Mouse (Mus musculus) stomach, embryonic 14.5 days (tissue): ENCODE data around the gene Prr14l. TPM values are rescaled to one million over a fixed set of nuclear protein-coding genes. Genes with fewer than 3 reads are reported as not detected.
A peak's percentile ranks its signal among the peaks of the same experiment; 100 is the strongest.

ENCODE experiments used
- ATAC-seq: fragments of 200-750 bp; cut with Nextera tagmentation; 2 replicates; pipeline ENCODE4 v1.8.0; 2017; ENCODE audit warnings: low read depth, moderate TSS enrichment; ENCODE audit not compliant: insufficient number of reproducible peaks, insufficient read depth, low FRiP score
- H3K27ac ChIP-seq: fragments of 300-500 bp; sonication (generic); 2 replicates; pipeline ENCODE4 v1.5.1; 2014; ENCODE audit warnings: mild to moderate bottlenecking, low read length, moderate library complexity, mixed read lengths
- H3K27me3 ChIP-seq: fragments of 300-500 bp; sonication (generic); 2 replicates; pipeline ENCODE4 v1.6.1; 2014; ENCODE audit warnings: low read length, control low read depth, mixed read lengths; ENCODE audit not compliant: control insufficient read depth, insufficient read depth
- H3K36me3 ChIP-seq: fragments of 300-500 bp; sonication (generic); 2 replicates; pipeline ENCODE4 v1.6.1; 2014; ENCODE audit warnings: mild to moderate bottlenecking, control low read depth, low read length, moderate library complexity, mixed read lengths; ENCODE audit not compliant: control insufficient read depth, insufficient read depth
- H3K4me1 ChIP-seq: fragments of 300-500 bp; sonication (generic); 2 replicates; pipeline ENCODE4 v1.6.1; 2014; ENCODE audit warnings: low read length, control low read depth, mixed read lengths; ENCODE audit not compliant: control insufficient read depth, insufficient read depth
- H3K4me2 ChIP-seq: fragments of 300-500 bp; sonication (generic); replicated peaks from 2 replicates; pipeline ENCODE4 v1.6.1; 2014; ENCODE audit warnings: low read depth, low read length, control low read depth
- H3K4me3 ChIP-seq: fragments of 300-500 bp; sonication (generic); 2 replicates; pipeline ENCODE4 v1.5.1; 2014; ENCODE audit warnings: low read depth, low read length, control low read depth
- H3K9ac ChIP-seq: fragments of 300-500 bp; sonication (generic); replicated peaks from 2 replicates; pipeline ENCODE4 v1.6.1; 2014; ENCODE audit warnings: low read depth, mild to moderate bottlenecking, control low read depth, low read length, moderate library complexity, mixed read lengths
- H3K9me3 ChIP-seq: fragments of 300-500 bp; sonication (generic); 2 replicates; pipeline ENCODE4 v1.6.1; 2016; ENCODE audit warnings: low read depth, low read length, control low read depth; ENCODE audit not compliant: control insufficient read depth
- WGBS: fragments of 180-500 bp; shearing (Covaris S2); extraction: QIAGEN DNeasy Blood & Tissue Kit; methylation state at CpG from one replicate; pipeline ENCODE4 v1.1.7; 2014; 5-methylcytosine and 5-hydroxymethylcytosine counted together
- polyA plus RNA-seq: library from polyadenylated mRNA; unstranded; fragments of >200 nt; fragmentation: Nextera tagmentation; extraction: Ambion mirVana; gene quantifications from 2 replicates; pipeline ENCODE4 v1.2.1, GENCODE M21; 2014

The Prr14l gene
- polyA plus RNA-seq: 21.3 and 23.1 TPM in 2 replicates

DNA sequence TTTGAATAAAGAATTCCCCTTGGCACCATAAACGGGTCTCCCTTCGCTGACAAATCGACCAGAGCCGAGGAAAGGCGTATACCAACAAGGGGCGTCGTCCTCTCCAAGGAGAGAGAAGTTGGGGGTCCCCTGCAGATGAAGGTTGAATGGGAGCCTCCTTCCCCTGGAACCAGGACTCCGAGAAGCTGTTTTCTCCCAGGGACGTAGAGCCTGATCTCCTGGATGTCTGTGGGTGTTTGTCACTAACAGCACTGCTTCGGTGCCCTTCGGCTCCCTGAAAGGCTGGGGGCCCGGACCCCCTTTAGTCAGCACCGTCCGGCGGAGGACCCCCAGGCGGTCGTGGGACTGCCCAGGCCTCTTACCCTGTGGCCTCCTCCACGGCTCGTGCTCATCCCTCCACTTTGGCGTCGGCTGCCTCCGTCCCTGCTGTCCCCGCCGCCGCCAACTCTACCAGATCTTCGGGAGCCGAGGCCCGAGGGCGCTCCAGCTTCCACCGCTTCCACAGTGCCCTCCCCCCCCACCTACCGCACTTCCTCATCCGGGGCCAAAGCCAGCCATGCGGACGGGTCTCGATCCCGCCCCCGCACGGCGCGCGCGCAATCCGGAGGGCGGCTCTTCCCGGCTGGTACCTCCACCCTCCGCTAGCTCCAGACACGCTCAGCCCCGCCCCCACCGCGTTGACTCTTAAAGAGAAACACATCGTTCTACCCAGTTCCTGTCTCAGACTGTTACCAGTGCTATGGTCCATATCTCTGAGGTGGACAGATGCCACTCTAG lies at the start of gene Prr14l:
Gene Prr14l (minus strand): TSS at position 526 of the 777 bp plus-strand sequence.
- under 1% methylated on average over 51 of the region's 51 CpGs for WGBS
- Histone ChIP-seq H3K9me3 (no peaks in the 10 kb centered on the region), H3K9ac (peak within 1 kb of the TSS; percentile 92), H3K36me3 (no peaks in the 10 kb centered on the region; the same call in 1 of the 2 replicates), H3K4me1 (peaks cover 16% of the 10 kb centered on the region; the same call in 1 of the 2 replicates), H3K4me3 (peak within 1 kb of the TSS; percentile 97), H3K4me2 (peak within 1 kb of the TSS; percentile 80), H3K27me3 (no peaks in the 10 kb centered on the region), H3K27ac (peak within 1 kb of the TSS; percentile 81)
- ATAC-seq: peak; percentile 95

DNA sequence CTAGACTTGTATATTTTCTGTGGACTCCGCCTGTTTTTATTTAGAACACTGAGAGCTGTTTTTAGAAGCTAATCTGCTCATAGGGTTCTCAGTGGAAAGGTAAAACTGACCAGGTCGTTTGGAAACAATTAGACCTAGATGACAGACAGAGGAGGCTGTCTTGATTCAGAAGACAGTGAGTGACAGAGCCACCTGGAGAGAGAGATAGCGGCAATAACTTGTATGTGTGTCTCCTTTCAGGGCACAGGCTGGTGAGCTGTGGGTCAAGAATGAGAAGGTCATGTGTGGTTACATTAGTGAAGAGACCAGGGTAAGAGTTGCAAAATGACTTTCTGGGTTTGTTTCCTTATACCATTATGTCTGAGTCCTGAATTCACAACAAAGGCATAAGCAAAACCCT lies 32.7 kb upstream of the Prr14l start:
- no peaks in the 10 kb centered on the region for H3K9me3 ChIP-seq
- no peaks in the 10 kb centered on the region for H3K27me3 ChIP-seq
- peaks cover 22% of the 10 kb centered on the region for H3K36me3 ChIP-seq
- H3K4me3 ChIP-seq: no peak overlapping the region
- 71% methylated on average over 3 of the region's 3 CpGs for WGBS
- H3K27ac ChIP-seq: no peak overlapping the region
- no peaks in the 10 kb centered on the region for H3K4me1 ChIP-seq
- H3K9ac ChIP-seq: no peak overlapping the region
- no peak for ATAC-seq
- H3K4me2 ChIP-seq: no peak overlapping the region

DNA sequence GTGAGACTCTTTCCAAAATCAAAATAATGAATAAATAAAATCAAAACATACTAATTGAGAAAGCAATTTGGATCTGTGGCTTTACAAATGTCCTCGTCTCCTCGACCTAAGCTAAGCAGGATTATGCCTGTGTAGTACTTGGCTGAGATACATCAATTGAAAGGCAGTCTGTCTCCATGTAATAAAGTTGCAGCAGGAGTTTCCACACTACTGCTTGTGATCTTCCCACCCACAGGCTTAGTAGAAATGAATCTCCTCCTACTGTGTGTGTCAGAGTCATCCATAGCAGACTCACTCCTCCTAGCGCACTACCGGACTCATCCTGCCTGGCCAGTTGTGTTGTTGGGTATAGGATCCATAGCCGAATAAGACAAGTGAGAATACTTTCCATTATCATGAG lies 18.3 kb upstream of the Prr14l start:
- ATAC-seq: no peak
- Histone ChIP-seq H3K9me3 (no peaks in the 10 kb centered on the region), H3K27me3 (no peaks in the 10 kb centered on the region), H3K36me3 (peaks cover 39% of the 10 kb centered on the region), H3K4me1 (no peaks in the 10 kb centered on the region), H3K4me3 (no peak overlapping the region), H3K4me2 (no peak overlapping the region), H3K27ac (no peak overlapping the region), H3K9ac (no peak overlapping the region)
- WGBS: 96% methylated on average over 5 of the region's 5 CpGs

DNA sequence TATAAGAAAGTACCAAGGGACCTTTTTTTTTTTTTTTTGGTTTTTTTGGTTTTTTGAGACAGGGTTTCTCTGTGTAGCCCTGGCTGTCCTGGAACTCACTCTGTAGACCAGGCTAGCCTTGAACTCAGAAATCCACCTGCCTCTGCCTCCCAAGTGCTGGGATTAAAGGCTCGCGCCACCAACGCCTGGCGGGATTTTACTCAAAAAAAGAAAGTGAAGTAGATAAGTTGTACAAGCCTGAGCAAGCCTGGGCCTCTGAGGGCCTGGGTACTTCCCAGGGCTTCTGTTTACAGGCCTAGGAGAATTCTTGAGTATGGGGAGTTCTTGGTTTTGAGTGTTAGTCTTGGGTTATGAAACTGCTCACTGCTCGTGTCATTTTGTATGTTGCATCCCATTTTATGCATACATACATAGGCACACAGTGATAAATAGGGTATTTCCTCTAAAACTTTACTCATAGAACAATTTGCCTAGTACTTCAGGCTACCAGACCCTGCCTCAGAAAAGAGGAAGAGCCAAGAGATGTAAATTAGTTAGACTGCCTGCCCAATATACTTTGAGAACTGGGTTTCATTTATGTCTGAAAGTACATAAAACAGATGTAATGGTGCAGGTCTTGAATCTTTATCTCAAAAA lies 15.5 kb upstream of the Prr14l start:
- Histone ChIP-seq H3K9me3 (no peaks in the 10 kb centered on the region), H3K27me3 (no peaks in the 10 kb centered on the region), H3K4me3 (no peak overlapping the region), H3K27ac (no peak overlapping the region), H3K4me2 (no peak overlapping the region), H3K9ac (no peak overlapping the region), H3K4me1 (peaks cover 2% of the 10 kb centered on the region; the same call in 1 of the 2 replicates), H3K36me3 (peaks cover 32% of the 10 kb centered on the region)
- WGBS: 96% methylated on average over 5 of the region's 5 CpGs
- ATAC-seq: no peak

DNA sequence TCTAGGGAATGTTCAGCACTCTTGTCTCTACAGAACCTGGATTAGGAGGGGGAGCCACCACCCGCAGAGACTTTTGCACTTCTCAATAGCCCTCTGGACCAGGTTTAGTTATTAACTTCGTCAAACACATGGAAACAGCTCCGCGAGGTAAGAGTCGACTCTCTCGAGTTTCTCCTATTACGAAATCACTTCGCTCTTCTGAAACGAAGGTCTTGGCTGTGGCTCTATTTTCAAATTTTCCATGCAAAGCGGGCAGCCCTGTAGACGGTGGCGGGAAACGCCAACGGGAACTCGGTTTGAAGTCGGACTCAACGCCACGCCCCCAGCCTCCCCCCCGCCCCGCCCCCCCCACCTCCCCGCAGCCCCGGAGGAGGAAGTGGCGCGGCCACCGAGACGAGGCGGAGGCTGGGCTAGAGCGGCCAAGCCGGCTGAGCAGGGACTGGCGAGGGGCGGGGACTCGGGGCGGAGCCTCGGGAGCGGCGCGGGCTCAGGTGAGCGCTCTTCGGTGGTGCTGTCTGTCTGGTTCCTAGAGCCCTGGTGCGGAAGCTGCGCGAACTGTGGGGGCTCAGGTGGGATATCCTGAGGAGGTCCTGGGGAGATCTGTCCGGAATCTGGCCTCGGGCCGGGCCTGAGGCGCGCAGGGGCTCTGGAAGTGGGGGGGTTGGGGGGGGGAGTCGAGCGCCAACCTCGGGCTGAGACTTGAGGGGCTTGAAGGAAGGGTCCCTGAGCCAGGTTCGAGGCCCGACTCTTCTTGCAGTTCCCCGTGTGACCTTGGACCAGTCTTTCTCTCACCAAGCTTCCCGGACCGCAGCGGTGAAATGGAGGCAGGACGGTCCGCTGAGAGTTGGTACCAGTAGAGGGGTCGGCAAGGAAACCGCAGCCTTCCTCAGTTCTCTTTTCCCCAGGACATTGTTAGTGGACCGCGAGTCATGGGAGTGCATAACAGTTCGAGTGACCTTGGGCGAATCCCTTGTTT lies 9.5 kb upstream of the Prr14l start, which contains the start of gene Depdc5:
Gene Depdc5 (plus strand): TSS at position 449 of the 976 bp plus-strand sequence.
- H3K4me1 ChIP-seq: peaks cover 2% of the 10 kb centered on the region; the same call in 1 of the 2 replicates
- peak within 1 kb of the TSS; percentile 64 for H3K4me2 ChIP-seq
- H3K4me3 ChIP-seq: peak within 1 kb of the TSS; percentile 65
- H3K27me3 ChIP-seq: no peaks in the 10 kb centered on the region
- peak within 1 kb of the TSS; percentile 52 for H3K9ac ChIP-seq
- no peaks in the 10 kb centered on the region for H3K9me3 ChIP-seq
- peak; percentile 98 for ATAC-seq
- H3K27ac ChIP-seq: peak within 1 kb of the TSS; percentile 83
- peaks cover 11% of the 10 kb centered on the region for H3K36me3 ChIP-seq
- under 1% methylated on average over 59 of the region's 64 CpGs for WGBS

DNA sequence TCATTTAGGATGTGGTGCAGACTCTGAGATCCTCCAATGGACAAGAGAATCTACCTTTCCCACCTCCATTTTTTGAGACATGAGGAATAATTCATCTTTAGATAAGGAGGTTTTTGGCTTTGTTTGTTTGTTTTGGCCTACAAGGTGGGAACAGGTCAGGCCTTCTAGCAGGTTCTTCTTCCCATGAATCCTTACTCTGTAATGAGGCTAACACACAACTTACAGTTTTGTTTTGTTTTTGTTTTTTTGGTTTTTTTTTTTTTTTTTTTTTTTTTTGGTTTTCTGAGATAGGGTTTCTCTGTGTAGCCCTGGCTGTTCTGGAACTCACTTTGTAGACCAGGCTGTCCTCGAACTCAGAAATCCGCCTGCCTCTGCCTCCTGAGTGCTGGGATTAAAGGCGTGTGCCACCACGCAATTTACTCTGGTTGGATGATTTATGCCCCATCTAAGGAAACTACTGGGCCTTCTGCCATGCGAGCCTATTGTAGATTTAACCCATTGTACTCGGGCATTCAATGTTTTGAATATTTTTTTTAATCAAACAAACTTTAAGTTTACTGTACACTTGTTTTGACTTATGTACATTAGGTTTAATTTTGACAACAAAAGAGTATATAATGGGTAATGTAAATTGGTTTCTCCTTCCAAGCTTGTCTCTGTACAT lies 8.5 kb upstream of the Prr14l start:
- Histone ChIP-seq H3K4me1 (peaks cover 2% of the 10 kb centered on the region; the same call in 1 of the 2 replicates), H3K9ac (no peak overlapping the region), H3K9me3 (no peaks in the 10 kb centered on the region), H3K27me3 (no peaks in the 10 kb centered on the region), H3K36me3 (peaks cover 4% of the 10 kb centered on the region; the same call in 1 of the 2 replicates), H3K4me3 (peak overlapping the region; percentile 65), H3K27ac (peak overlapping the region; percentile 83; the same call in 1 of the 2 replicates), H3K4me2 (peak overlapping the region; percentile 49; the same call in 1 of the 2 replicates)
- ATAC-seq: no peak
- WGBS: 55% methylated on average over 6 of the region's 6 CpGs

DNA sequence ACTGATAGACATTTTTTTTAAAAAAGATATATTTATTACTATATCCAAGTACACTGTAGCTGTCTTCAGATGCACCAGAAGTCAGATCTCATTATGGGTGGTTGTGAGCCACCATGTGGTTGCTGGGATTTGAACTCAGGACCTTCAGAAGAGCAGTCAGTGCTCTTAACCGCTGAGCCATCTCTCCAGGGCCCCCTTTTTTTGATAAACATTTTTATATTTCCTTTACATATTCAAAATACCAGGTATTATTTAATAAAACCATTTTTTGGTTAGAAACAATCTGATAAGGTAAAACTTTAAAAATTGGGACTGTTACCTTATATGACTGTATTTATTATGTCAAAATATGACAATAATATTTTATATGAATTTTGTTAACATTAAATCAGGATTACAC lies 7.0 kb upstream of the Prr14l start:
- 87% methylated on average over 1 of the region's 1 CpGs for WGBS

More for the DNA sequence above, 7.0 kb upstream of the Prr14l start:
- Histone ChIP-seq H3K9me3 (no peaks in the 10 kb centered on the region), H3K9ac (no peak overlapping the region), H3K4me2 (no peak overlapping the region), H3K36me3 (no peaks in the 10 kb centered on the region), H3K4me1 (peaks cover 2% of the 10 kb centered on the region; the same call in 1 of the 2 replicates), H3K4me3 (no peak overlapping the region), H3K27me3 (no peaks in the 10 kb centered on the region), H3K27ac (no peak overlapping the region)
- ATAC-seq: no peak
